Mouse (Mus musculus) adrenal gland, postnatal 4 days (tissue): ENCODE results near the gene Pde4b. TPM values are rescaled to one million over a fixed set of nuclear protein-coding genes. Genes with fewer than 3 reads are reported as not detected.

Experiments
- DNase-seq, 2 experiments: peaks; one replicate each; pipeline ENCODE4 v3.0.0; 2021 to 2022; ENCODE audit warnings: low spot score in 2 of 2, mixed read lengths in 2 of 2
- total RNA-seq, 2 experiments: library from RNA; stranded (reverse); gene quantifications; 2 replicates each; pipeline ENCODE4 v1.2.3; 2021

Gene Pde4b
- total RNA-seq, 2 experiments from 2014 or later = 13.9 to 16.4 TPM

GRCm38 (mm10) chr4:102393605-102394004 lies 306.3 kb downstream of the Pde4b start:
- no peak for DNase-seq

DNA sequence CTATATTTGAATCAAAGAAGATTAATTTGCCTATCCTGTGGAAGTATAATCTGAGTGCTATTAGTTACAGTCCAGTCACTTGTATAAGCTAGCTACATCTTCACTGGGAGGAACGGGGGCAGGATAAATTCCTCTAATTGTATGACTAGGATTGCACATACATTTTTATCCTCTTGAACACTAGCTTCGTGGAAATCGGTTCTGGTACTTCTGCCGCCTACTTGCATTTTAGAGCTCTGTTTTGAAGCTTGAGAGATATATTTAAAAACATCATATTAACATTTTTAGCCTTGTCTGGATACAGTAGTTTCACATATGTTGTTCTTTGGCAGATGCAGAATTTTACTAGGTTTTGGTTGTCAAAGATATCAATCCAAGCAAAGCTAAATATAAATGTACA lies 310.0 kb downstream of the Pde4b start:
- no peak for DNase-seq

DNA sequence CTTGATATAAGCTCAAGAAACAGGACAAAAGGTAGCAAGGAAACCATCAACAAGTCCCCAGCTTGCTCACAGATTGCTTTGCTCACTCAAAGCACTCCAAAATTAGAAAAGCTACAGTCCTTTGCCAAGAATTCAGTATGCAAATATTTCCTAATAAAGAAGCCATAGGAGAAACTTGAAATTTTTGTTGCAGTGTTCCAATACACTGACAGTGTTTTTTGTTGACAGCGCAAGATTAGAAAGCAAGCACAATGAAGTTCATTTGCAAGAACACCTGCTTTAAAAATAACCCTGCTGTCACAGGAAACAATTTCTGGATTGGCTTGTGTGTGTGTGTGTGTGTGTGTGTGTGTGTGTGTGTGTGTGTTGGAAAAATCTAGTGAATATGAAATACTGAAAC lies 311.2 kb downstream of the Pde4b start:
- no peak for DNase-seq

GRCm38 (mm10) chr4:102406848-102407247 lies 319.5 kb downstream of the Pde4b start:
- no peak for DNase-seq

DNA sequence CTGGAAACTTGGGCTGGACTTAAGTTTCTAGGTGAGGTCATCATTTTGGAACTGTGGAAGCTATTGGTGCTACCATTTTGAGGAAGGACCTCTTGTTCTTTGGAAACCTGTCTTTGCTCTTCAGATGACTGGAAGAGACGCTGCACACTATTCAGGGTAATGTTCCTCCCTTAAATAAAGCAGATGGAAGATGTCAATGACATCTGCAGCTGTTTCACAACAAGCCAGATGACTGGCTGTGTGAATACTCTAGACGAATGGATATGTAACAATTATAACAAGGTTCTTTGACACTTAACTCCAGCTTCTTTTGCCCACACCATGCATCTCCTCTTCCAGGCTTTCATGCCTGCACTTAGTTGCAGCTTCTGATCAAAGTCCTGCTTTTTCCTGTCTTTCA lies 320.8 kb downstream of the Pde4b start:
- no peak for DNase-seq

DNA sequence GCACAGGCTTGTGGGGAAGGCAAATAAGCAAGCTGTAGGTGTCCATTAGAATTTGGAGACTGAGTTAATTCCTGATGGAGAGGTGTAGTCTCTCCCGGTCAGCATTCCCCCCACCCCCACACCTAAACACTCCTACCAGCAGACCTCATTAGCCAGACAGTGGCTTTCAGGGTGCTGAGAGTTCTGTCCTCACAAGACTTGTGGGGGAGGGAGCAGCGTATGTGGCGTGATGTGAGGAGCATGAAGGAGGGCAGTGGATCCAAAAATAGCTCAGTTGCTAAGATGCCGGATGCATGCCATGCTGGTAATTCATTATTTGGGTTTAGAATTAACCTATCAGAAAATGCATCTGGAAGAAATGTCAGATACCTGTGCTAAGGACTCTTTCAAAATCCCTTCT lies 321.6 kb downstream of the Pde4b start:
- no peak for DNase-seq

- no peak for DNase-seq
Measured at GRCm38 (mm10) chr4:102413101-102413500, 325.8 kb downstream of the Pde4b start.

DNA sequence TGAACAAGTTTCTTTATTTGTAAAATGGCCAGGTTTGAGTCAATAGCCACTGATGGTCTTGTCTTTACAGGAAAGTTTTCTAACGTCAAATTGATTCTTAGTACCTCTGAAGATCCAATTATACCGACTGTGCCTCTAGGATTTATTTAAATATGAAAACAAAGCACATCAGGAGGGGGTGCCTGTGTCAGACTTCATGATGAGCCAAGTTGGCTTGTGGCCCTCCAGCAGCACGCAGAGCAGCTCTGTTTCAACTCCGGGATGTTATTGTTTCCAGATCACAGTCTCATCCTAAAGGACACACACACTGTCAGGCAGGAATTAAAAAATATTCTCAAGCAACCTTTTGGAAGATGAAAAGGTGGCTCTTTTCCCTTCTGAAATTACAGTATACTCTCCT lies 326.5 kb downstream of the Pde4b start:
- no peak for DNase-seq

DNA sequence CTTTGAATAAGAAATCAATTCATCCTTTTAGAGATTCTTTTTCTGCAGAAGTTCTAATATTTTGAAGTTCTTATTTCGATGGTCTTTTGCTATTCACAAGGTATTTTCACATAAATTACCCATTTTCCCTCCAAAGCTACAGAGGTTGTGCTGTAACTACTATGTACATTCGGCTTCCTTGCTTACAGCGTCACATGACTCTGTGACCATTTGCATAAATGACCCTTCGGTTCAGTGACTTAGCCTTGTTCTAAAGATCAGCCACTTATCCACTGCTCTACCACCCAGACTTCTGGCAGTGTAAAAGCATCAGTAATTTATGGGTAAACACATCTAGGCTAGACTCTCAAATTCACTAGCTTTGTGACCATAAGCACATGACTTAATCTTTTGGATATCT lies 327.3 kb downstream of the Pde4b start:
- no peak for DNase-seq

DNA sequence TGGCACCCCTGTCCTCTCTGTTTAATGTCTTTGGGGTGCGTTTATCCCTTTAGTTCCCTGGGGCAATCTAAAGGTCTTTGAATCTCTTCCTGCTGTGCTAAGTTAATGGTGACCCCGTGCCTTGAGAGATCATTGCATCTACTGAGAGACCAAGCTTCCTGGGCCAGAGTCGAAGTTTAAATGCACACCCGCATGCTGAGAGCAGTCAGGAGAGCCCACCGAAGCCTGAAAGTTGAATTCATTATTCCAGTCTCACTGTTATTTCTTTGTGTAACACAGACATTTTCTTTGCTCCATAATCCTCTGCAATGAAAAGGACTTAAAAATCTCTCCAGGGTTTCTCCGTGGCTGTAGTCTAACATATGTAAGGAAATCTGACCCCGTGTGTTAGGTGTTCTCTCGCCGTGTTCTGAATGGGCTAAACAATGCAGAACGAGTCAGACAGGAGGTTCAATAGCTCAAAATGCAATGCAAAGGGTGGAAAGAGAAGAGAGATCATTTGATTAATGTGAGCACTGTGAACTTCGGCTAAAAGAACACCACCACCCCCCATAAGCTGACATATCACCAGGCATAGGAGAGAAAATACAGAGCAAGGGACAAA lies 333.6 kb downstream of the Pde4b start:
- no peak for DNase-seq

GRCm38 (mm10) chr4:102421398-102421859 lies 334.1 kb downstream of the Pde4b start:
- no peak for DNase-seq

- DNase-seq = no peak
Measured at GRCm38 (mm10) chr4:102424104-102424503, 336.8 kb downstream of the Pde4b start.

DNA sequence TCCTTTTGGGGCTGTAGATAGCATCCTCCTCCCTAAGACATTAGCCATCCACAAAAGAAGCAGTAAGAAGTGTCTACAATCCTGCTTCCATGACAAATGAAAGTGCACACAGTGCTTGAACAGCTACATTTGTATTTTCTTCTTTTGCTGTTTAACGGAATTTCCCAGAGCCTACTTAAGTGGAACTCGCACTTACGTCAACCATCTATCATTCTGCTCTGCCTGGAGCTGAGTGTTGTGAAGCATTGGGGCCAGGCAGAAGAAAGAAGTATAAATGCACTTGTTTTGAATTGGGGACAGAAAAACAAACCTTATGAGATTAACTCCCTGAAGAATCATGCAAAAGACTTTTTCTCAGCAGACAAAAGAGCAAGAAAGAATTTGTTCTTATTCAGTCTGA lies 338.1 kb downstream of the Pde4b start:
- no peak for DNase-seq

GRCm38 (mm10) chr4:102429730-102430341 lies 342.5 kb downstream of the Pde4b start:
- DNase-seq = no peak

- no peak for DNase-seq
Measured at GRCm38 (mm10) chr4:102432040-102432782, 344.9 kb downstream of the Pde4b start.

GRCm38 (mm10) chr4:102439401-102440118 lies 352.2 kb downstream of the Pde4b start:
- DNase-seq = no peak

- DNase-seq = no peak
Measured at GRCm38 (mm10) chr4:102440119-102440481, 352.8 kb downstream of the Pde4b start.

- no peak for DNase-seq
Measured at GRCm38 (mm10) chr4:102443533-102443932, 356.2 kb downstream of the Pde4b start.

DNA sequence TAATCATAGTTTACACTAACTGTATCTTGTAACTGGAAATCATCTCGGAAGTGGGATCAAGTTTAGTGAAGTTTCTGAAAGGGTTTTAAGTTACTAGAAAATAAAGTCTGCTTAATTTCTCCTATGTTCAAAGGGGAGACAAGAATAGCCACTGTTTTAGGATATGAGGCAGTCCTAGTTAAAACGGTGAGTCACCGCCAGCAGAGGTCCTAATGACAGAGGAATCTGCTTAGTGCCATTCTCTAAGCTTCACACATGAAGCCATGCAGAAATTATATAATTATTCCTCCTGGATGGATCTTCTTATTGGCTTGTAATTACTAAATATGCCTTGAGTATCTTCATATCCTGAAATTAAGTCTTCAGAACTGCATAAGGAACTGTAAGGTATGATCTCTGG lies 357.2 kb downstream of the Pde4b start:
- no peak for DNase-seq

GRCm38 (mm10) chr4:102446160-102446945 lies 359.0 kb downstream of the Pde4b start:
- DNase-seq = no peak

DNA sequence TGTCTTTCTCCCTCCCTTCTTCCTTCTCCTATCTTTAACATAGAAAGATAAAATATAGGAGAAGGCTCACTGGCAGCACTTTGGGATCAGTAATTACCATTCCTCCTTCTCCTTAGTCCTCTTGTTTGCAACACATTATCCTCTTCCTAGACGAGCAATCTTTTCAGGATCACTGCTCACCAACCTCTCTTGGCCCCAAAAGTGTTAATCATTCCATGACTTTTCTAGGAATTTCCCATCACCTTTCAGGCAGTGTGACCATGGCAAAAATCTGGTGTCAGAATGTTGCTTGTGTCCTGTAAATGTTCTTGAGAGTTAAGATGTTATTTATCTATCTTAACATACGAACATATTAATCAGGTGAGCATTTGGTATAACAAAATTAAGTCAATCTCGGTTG lies 369.1 kb downstream of the Pde4b start:
- no peak for DNase-seq
